Mouse (Mus musculus) MEL (cell line): ENCODE measurements around the gene Zmiz1. TPM values are rescaled to one million over a fixed set of nuclear protein-coding genes. Genes with fewer than 3 reads are reported as not detected.

ENCODE experiments used
- DNase-seq: peaks from one replicate; pipeline ENCODE4 v3.0.0; 2011; ENCODE audit warnings: low read depth, low spot score
- H3K27ac ChIP-seq: 2 replicates; pipeline ENCODE4 v1.5.1; 2012; ENCODE audit warnings: low read depth, mild to moderate bottlenecking, control low read depth, low read length, moderate library complexity; ENCODE audit not compliant: control insufficient read depth
- H3K27me3 ChIP-seq, 2 experiments: fragments of 150-350 bp in 1 of 2; sonication (generic) in 1 of 2; 2 replicates each; pipeline ENCODE4 v1.6.1; 2012; ENCODE audit warnings: low read length in 2 of 2, mild to moderate bottlenecking in 2 of 2, improper control_type of control experiment in 1 of 2, moderate library complexity in 1 of 2; ENCODE audit not compliant: insufficient read depth in 2 of 2, control insufficient read depth in 1 of 2
- H3K36me3 ChIP-seq, 2 experiments: 2 replicates each; pipeline ENCODE4 v1.6.1; 2012 to 2014; ENCODE audit warnings: low read length in 2 of 2, improper control_type of control experiment in 1 of 2, inconsistent platforms in 1 of 2, mild to moderate bottlenecking in 1 of 2; ENCODE audit not compliant: insufficient read depth in 2 of 2, control insufficient read depth in 1 of 2
- H3K4me1 ChIP-seq, 2 experiments: fragments of 150-350 bp in 1 of 2; sonication (generic) in 1 of 2; 2 replicates each; pipeline ENCODE4 v1.6.1; 2012; ENCODE audit warnings: low read length in 2 of 2, improper control_type of control experiment in 1 of 2, mild to moderate bottlenecking in 1 of 2; ENCODE audit not compliant: insufficient read depth in 2 of 2, control insufficient read depth in 1 of 2
- H3K4me3 ChIP-seq, 2 experiments: fragments of 150-350 bp in 1 of 2; sonication (generic) in 1 of 2; 2 replicates each; pipeline ENCODE4 v1.5.1; 2012; ENCODE audit warnings: low read depth in 2 of 2, low read length in 2 of 2, mild to moderate bottlenecking in 2 of 2, moderate library complexity in 2 of 2, control low read depth in 1 of 2, improper control_type of control experiment in 1 of 2; ENCODE audit not compliant: control insufficient read depth in 1 of 2, insufficient read depth in 1 of 2
- H3K79me2 ChIP-seq: 2 replicates; pipeline ENCODE4 v1.6.1; 2012; ENCODE audit warnings: mild to moderate bottlenecking, low read length, moderate library complexity; ENCODE audit not compliant: control insufficient read depth, poor library complexity, insufficient read depth
- H3K9ac ChIP-seq: 2 replicates; pipeline ENCODE4 v1.6.1; 2012; ENCODE audit warnings: low read depth, mild to moderate bottlenecking, control low read depth, low read length, moderate library complexity; ENCODE audit not compliant: control insufficient read depth, poor library complexity, severe bottlenecking
- H3K9me3 ChIP-seq: fragments of 150-350 bp; sonication (generic); replicated peaks from 2 replicates; pipeline ENCODE4 v1.6.1; 2012; ENCODE audit warnings: mild to moderate bottlenecking, low read length, improper control_type of control experiment, moderate library complexity; ENCODE audit not compliant: insufficient read depth
- BHLHE40 ChIP-seq: IDR thresholded peaks from 2 replicates; pipeline ENCODE4 v1.6.1; 2012; ENCODE audit warnings: low read depth, mild to moderate bottlenecking, inconsistent platforms, low read length, improper control_type of control experiment, borderline replicate concordance
- CHD1 ChIP-seq: IDR thresholded peaks from 2 replicates; pipeline ENCODE4 v1.6.1; 2012; ENCODE audit warnings: low read depth, mild to moderate bottlenecking, inconsistent platforms, low read length, improper control_type of control experiment
- CHD2 ChIP-seq: IDR thresholded peaks from 2 replicates; pipeline ENCODE4 v1.6.1; 2011; ENCODE audit warnings: low read length, improper control_type of control experiment
- CTCF ChIP-seq, 3 experiments: IDR thresholded peaks in 2 of 3; conservative IDR thresholded peaks in 1 of 3; 2 replicates each; pipeline ENCODE4 v1.5.1; 2011 to 2012; ENCODE audit warnings: low read length in 3 of 3, low read depth in 2 of 3, mild to moderate bottlenecking in 2 of 3, improper control_type of control experiment in 1 of 3, inconsistent platforms in 1 of 3, mixed read lengths in 1 of 3, moderate library complexity in 1 of 3; ENCODE audit not compliant: control insufficient read depth in 1 of 3, insufficient read depth in 1 of 3, poor library complexity in 1 of 3, severe bottlenecking in 1 of 3
- E2F4 ChIP-seq: IDR thresholded peaks from 2 replicates; pipeline ENCODE4 v1.6.1; 2011; ENCODE audit warnings: low read depth, low read length, improper control_type of control experiment, borderline replicate concordance
- ETS1 ChIP-seq: IDR thresholded peaks from 2 replicates; pipeline ENCODE4 v1.6.1; 2012; ENCODE audit warnings: low read depth, mild to moderate bottlenecking, inconsistent platforms, low read length, improper control_type of control experiment, moderate library complexity
- GABPA ChIP-seq: IDR thresholded peaks from 2 replicates; pipeline ENCODE4 v1.6.1; 2012; ENCODE audit warnings: low read depth, mild to moderate bottlenecking, inconsistent platforms, low read length, improper control_type of control experiment, moderate library complexity
- GATA1 ChIP-seq: IDR thresholded peaks from 2 replicates; pipeline ENCODE4 v1.6.1; 2011; ENCODE audit warnings: low read depth, low read length, improper control_type of control experiment
- HCFC1 ChIP-seq: IDR thresholded peaks from 2 replicates; pipeline ENCODE4 v1.6.1; 2012; ENCODE audit warnings: low read depth, mild to moderate bottlenecking, inconsistent platforms, low read length, improper control_type of control experiment, moderate library complexity
- JUND ChIP-seq: IDR thresholded peaks from 2 replicates; pipeline ENCODE4 v1.6.1; 2011; ENCODE audit warnings: low read depth, mild to moderate bottlenecking, improper control_type of control experiment, low read length
- MAFK ChIP-seq: IDR thresholded peaks from 2 replicates; pipeline ENCODE4 v1.6.1; 2011; ENCODE audit warnings: low read depth, mild to moderate bottlenecking, low read length, improper control_type of control experiment, borderline replicate concordance
- MAX ChIP-seq: IDR thresholded peaks from 2 replicates; pipeline ENCODE4 v1.6.1; 2011; ENCODE audit warnings: low read length, improper control_type of control experiment
- MAZ ChIP-seq: IDR thresholded peaks from 2 replicates; pipeline ENCODE4 v1.6.1; 2012; ENCODE audit warnings: low read depth, mild to moderate bottlenecking, inconsistent platforms, low read length, improper control_type of control experiment
- MEF2A ChIP-seq: IDR thresholded peaks from 2 replicates; pipeline ENCODE4 v1.6.1; 2014; ENCODE audit warnings: low read depth, mild to moderate bottlenecking, inconsistent platforms, low read length, improper control_type of control experiment; ENCODE audit not compliant: poor library complexity, insufficient replicate concordance, severe bottlenecking; ENCODE audit errors: extremely low read depth
- MYB ChIP-seq: IDR thresholded peaks from 2 replicates; pipeline ENCODE4 v1.6.1; 2011; ENCODE audit warnings: mild to moderate bottlenecking, low read depth, low read length, improper control_type of control experiment
- NELFE ChIP-seq: IDR thresholded peaks from 2 replicates; pipeline ENCODE4 v1.6.1; 2011; ENCODE audit warnings: low read depth, low read length, improper control_type of control experiment
- POLR2A ChIP-seq, 2 experiments: IDR thresholded peaks; 2 replicates each; pipeline ENCODE4 v1.6.1; 2011 to 2012; ENCODE audit warnings: low read length in 2 of 2, mild to moderate bottlenecking in 2 of 2, control low read depth in 1 of 2, improper control_type of control experiment in 1 of 2, low read depth in 1 of 2, moderate library complexity in 1 of 2; ENCODE audit not compliant: control insufficient read depth in 1 of 2, insufficient read depth in 1 of 2, poor library complexity in 1 of 2
- RAD21 ChIP-seq: IDR thresholded peaks from 2 replicates; pipeline ENCODE4 v1.6.1; 2011; ENCODE audit warnings: mild to moderate bottlenecking, low read depth, low read length, improper control_type of control experiment
- RCOR1 ChIP-seq: IDR thresholded peaks from 2 replicates; pipeline ENCODE4 v1.6.1; 2012; ENCODE audit warnings: low read depth, mild to moderate bottlenecking, inconsistent platforms, low read length, improper control_type of control experiment
- SIN3A ChIP-seq: IDR thresholded peaks from 2 replicates; pipeline ENCODE4 v1.6.1; 2012; ENCODE audit warnings: low read length, improper control_type of control experiment, inconsistent platforms
- SMC3 ChIP-seq: IDR thresholded peaks from 2 replicates; pipeline ENCODE4 v1.6.1; 2011; ENCODE audit warnings: low read depth, low read length, improper control_type of control experiment
- TAL1 ChIP-seq: IDR thresholded peaks from 2 replicates; pipeline ENCODE4 v1.6.1; 2012; ENCODE audit warnings: mild to moderate bottlenecking, inconsistent platforms, low read length, moderate library complexity, mixed read lengths
- TBP ChIP-seq: IDR thresholded peaks from 2 replicates; pipeline ENCODE4 v1.8.0; 2011; ENCODE audit warnings: low read depth, low read length, improper control_type of control experiment
- TCF12 ChIP-seq: IDR thresholded peaks from 2 replicates; pipeline ENCODE4 v1.6.1; 2014; ENCODE audit warnings: low read depth, mild to moderate bottlenecking, inconsistent platforms, low read length, improper control_type of control experiment, moderate library complexity
- UBTF ChIP-seq: IDR thresholded peaks from 2 replicates; pipeline ENCODE4 v1.6.1; 2012; ENCODE audit warnings: low read depth, mild to moderate bottlenecking, inconsistent platforms, low read length, improper control_type of control experiment, moderate library complexity, borderline replicate concordance; ENCODE audit not compliant: insufficient read depth
- USF2 ChIP-seq, 2 experiments: IDR thresholded peaks; 2 replicates each; pipeline ENCODE4 v1.6.1; 2011 to 2012; ENCODE audit warnings: improper control_type of control experiment in 2 of 2, low read length in 2 of 2, borderline replicate concordance in 1 of 2, inconsistent platforms in 1 of 2, low read depth in 1 of 2, mild to moderate bottlenecking in 1 of 2; ENCODE audit not compliant: insufficient read depth in 1 of 2
- ZKSCAN1 ChIP-seq: IDR thresholded peaks from 2 replicates; pipeline ENCODE4 v1.6.1; 2012; ENCODE audit warnings: low read depth, mild to moderate bottlenecking, inconsistent platforms, low read length, improper control_type of control experiment, moderate library complexity
- polyA plus RNA-seq, 2 experiments: library from polyadenylated mRNA; stranded (reverse) in 1 of 2; unstranded in 1 of 2; fragments of >175 nt in 1 of 2; fragments of >200 nt in 1 of 2; gene quantifications; 2 replicates each; pipeline versions ENCODE4 v1.2.1 to v1.2.4; 2012; ENCODE audit warnings: low replicate concordance in 2 of 2, low read depth in 1 of 2; ENCODE audit not compliant: insufficient read length in 2 of 2, insufficient read depth in 1 of 2, missing spikeins in 1 of 2
- total RNA-seq: library from RNA; depleted of rRNA; stranded (reverse); fragments of 300-350 nt; gene quantifications from 2 replicates; pipeline ENCODE4 v1.2.3, GENCODE M21; 2012

Zmiz1 gene
- total and polyA plus RNA-seq, 3 experiments = 2.7 to 19.9 TPM; not detected in 1

- no peak overlapping the region for H3K27ac ChIP-seq
- DNase-seq = no peak
- H3K4me1 ChIP-seq = no peaks in the 10 kb centered on the region
- H3K4me3 ChIP-seq = no peak overlapping the region
- TF ChIP-seq RCOR1 (no peak), JUND (no peak), NELFE (no peak), SIN3A (no peak), CHD1 (no peak), POLR2A (IDR thresholded peaks at IDR 0.05; ENCODE audit: control insufficient read depth in 1 of 2, insufficient read depth in 1 of 2, low read depth in 1 of 2, low read length in 2 of 2, poor library complexity in 1 of 2) (no peak), GATA1 (no peak), BHLHE40 (no peak), MYB (no peak), TBP (no peak), TCF12 (no peak), HCFC1 (no peak), MAFK (no peak), CHD2 (no peak), UBTF (no peak), E2F4 (no peak), TAL1 (no peak), GABPA (no peak), SMC3 (no peak), MAX (no peak)
- TF ChIP-seq, all 39 proteins: peak for 0
- H3K9me3 ChIP-seq = no peaks in the 10 kb centered on the region
- no peak overlapping the region for H3K9ac ChIP-seq
- H3K27me3 ChIP-seq = no peaks in the 10 kb centered on the region
- H3K79me2 ChIP-seq = no peaks in the 10 kb centered on the region
- H3K36me3 ChIP-seq = no peaks in the 10 kb centered on the region
Observed at GRCm38 (mm10) chr14:25554781-25555180, 95.8 kb downstream of the Zmiz1 start.

GRCm38 (mm10) chr14:25555291-25555781 lies 96.4 kb downstream of the Zmiz1 start:
- Histone ChIP-seq H3K36me3 (no peaks in the 10 kb centered on the region), H3K4me1 (no peaks in the 10 kb centered on the region), H3K9ac (no peak overlapping the region), H3K27me3 (no peaks in the 10 kb centered on the region), H3K9me3 (no peaks in the 10 kb centered on the region), H3K4me3 (no peak overlapping the region), H3K79me2 (no peaks in the 10 kb centered on the region), H3K27ac (no peak overlapping the region)
- DNase-seq = no peak
- no peak for TF ChIP-seq USF2 (IDR thresholded peaks at IDR 0.05; ENCODE audit: borderline replicate concordance in 1 of 2, insufficient read depth in 1 of 2, low read depth in 1 of 2, low read length in 2 of 2)
- TF ChIP-seq MEF2A = no peak
- no peak for TF ChIP-seq ETS1
- TF ChIP-seq CHD2 = no peak
- TF ChIP-seq ZKSCAN1 = no peak
- no peak for TF ChIP-seq CTCF (IDR thresholded peaks at IDR 0.05 in 2 of 3, conservative IDR thresholded peaks at IDR 0.05 in 1 of 3; ENCODE audit: control insufficient read depth in 1 of 3, insufficient read depth in 1 of 3, low read depth in 2 of 3, low read length in 3 of 3, poor library complexity in 1 of 3, severe bottlenecking in 1 of 3)
- TF ChIP-seq MAX = no peak
- no peak for TF ChIP-seq MAZ
- TF ChIP-seq RAD21 = no peak
- no peak for TF ChIP-seq MYB
